Mouse (Mus musculus) lung, adult 2 months (tissue): Measurements from ENCODE around the gene Slc2a6. TPM values are rescaled to one million over a fixed set of nuclear protein-coding genes. Genes with fewer than 3 reads are reported as not detected.

ENCODE experiments used
- DNase-seq: peaks from one replicate; pipeline ENCODE4 v3.0.0; 2022
- H3K4me1 ChIP-seq: fragments of 200-500 bp; 2 replicates; pipeline ENCODE4 v1.6.1; 2011; ENCODE audit warnings: low read length; ENCODE audit not compliant: control insufficient read depth, insufficient read depth
- H3K4me3 ChIP-seq: fragments of 200-500 bp; replicated peaks from 2 replicates; pipeline ENCODE3; 2011; ENCODE audit warnings: low read depth, mild to moderate bottlenecking, control low read depth, low read length; ENCODE audit errors: extremely low read depth
- CTCF ChIP-seq: fragments of 200-500 bp; IDR thresholded peaks from 2 replicates; pipeline ENCODE4 v1.5.1; 2011; ENCODE audit warnings: mild to moderate bottlenecking, low read length, control low read depth; ENCODE audit not compliant: insufficient read depth
- POLR2A ChIP-seq: fragments of 200-500 bp; IDR thresholded peaks from 2 replicates; pipeline ENCODE4 v1.6.1; 2011; ENCODE audit warnings: low read depth, mild to moderate bottlenecking, control low read depth, low read length, borderline replicate concordance; ENCODE audit errors: extremely low read depth
- WGBS: fragments of 180-500 bp; shearing (Covaris S2); methylation state at CpG from one replicate; pipeline ENCODE4 v1.1.7; 2018; 5-methylcytosine and 5-hydroxymethylcytosine counted together
- polyA plus RNA-seq: library from polyadenylated mRNA; depleted of rRNA; stranded (reverse); fragments of >200 nt; gene quantifications from 2 replicates; pipeline ENCODE4 v1.2.3, GENCODE M21; 2012

The Slc2a6 gene
- polyA plus RNA-seq, 1 experiment: 9.5 TPM

DNA sequence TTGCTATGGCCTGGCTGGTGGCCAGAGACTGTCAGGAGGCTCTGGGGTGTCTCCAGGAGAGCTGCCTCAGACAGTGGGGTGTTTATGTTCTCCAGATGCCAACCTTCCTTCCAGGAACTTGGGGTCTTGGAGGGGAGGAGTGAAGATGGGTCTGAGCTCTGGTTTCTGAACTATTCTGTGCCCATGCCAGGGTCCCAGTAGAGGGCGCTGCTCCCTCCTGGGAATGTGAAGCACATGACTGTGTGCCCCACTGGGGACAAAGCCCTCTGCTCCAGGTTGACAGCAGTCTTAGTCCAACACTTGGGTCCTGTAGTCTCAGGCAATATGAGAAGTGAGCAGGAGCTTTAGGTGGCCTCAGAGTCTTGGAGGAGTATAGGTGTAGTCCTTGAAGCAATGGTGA is 11.5 kb upstream of the Slc2a6 start:
- TF ChIP-seq CTCF (peak; percentile 16; the same call in 1 of the 2 replicates), POLR2A (no peak)
- WGBS: 9% methylated on average over 1 of the region's 1 CpGs
- H3K4me1 ChIP-seq: no peaks in the 10 kb centered on the region
- DNase-seq: no peak
- no peak overlapping the region for H3K4me3 ChIP-seq

DNA sequence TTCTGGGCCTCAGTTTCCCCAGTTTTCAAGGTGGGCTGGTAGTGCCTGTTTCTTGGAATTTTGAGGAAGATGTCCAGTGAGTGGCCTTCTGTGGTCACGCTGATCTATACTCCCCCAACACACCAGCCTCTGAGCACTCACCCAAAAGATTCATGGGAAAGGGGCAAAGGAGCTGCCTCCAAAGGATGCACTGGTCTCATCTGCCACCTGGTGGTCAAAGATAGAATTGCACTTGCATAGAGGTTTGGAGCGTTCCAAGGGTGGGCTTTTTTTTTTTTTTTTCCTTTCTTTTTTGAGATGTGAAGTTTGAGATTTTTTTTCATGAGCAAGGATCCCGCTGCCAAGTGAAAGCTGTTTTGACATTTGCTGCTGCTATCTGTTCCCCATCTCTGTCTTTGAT is 10.8 kb upstream of the Slc2a6 start:
- H3K4me3 ChIP-seq: no peak overlapping the region
- H3K4me1 ChIP-seq: no peaks in the 10 kb centered on the region
- DNase-seq: peak; percentile 57
- 3% methylated on average over 3 of the region's 3 CpGs for WGBS
- TF ChIP-seq CTCF (peak; percentile 86), POLR2A (no peak)

DNA sequence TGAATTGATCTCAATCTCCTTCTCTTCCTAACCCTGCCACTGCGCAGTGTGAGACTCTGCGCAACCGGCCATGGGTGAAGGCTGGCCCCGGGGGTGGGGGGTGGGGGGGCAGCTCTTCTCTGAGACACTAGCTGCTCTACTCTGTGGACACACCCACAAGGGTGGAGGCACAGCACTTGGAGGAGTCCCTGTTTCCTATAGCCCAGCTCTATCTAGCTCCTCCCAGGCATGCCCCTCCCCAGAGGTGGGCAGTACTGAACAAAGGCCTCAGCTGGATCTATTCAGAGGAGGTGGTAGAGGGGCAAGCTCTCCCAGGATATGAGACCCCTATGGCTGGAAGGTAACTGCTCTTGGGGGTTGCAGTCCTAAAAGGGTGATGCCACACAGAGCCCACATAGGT is 9.2 kb upstream of the Slc2a6 start:
- no peak for TF ChIP-seq POLR2A
- no peak for TF ChIP-seq CTCF
- Histone ChIP-seq H3K4me1 (no peaks in the 10 kb centered on the region), H3K4me3 (no peak overlapping the region)
- no peak for DNase-seq
- 72% methylated on average over 4 of the region's 4 CpGs for WGBS

DNA sequence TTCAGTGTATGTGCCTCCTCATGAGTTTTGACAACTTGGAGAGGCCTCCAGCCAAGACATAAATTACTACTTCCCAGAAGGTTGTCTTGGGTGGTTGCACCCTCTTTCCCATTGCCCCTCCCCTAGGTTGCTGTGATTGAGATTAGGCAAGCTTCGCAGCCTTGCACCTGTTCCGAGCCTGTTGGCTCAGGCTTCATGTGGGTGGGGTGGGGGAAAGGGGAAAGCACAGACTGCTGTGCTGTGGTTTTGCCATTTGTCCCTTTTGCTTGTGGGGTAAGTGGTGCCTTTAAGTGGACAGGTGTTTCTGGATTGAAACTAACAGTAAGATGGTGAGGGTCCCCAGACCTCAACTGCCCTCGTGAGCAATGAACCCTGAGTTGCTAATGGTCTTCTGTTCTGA is 8.2 kb upstream of the Slc2a6 start:
- TF ChIP-seq CTCF: no peak
- TF ChIP-seq POLR2A: no peak
- Histone ChIP-seq H3K4me3 (no peak overlapping the region), H3K4me1 (no peaks in the 10 kb centered on the region)
- no peak for DNase-seq
- 70% methylated on average over 3 of the region's 3 CpGs for WGBS

DNA sequence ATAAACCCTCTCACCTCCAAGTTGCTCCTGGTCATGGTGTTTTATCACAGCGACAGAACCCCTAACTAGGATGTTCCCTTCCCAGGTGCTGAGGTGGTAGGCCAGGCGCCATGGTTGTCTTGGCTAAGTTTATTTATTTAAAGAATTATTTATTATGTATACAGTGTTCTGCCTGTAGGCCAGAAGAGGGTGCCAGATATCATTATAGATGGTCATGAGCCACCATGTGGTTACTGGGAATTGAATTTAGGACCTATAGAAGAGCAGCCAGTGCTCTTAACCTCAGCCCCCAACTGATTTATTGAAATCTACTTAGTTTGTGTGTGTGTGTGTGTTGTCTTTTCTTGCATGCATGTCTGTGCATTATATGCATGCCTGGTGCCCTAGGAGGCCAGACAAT is 4.6 kb upstream of the Slc2a6 start:
- WGBS: 55% methylated on average over 2 of the region's 2 CpGs
- TF ChIP-seq CTCF (no peak), POLR2A (no peak)
- H3K4me3 ChIP-seq: no peak overlapping the region
- no peak for DNase-seq
- peaks cover 4% of the 10 kb centered on the region; the same call in 1 of the 2 replicates for H3K4me1 ChIP-seq

DNA sequence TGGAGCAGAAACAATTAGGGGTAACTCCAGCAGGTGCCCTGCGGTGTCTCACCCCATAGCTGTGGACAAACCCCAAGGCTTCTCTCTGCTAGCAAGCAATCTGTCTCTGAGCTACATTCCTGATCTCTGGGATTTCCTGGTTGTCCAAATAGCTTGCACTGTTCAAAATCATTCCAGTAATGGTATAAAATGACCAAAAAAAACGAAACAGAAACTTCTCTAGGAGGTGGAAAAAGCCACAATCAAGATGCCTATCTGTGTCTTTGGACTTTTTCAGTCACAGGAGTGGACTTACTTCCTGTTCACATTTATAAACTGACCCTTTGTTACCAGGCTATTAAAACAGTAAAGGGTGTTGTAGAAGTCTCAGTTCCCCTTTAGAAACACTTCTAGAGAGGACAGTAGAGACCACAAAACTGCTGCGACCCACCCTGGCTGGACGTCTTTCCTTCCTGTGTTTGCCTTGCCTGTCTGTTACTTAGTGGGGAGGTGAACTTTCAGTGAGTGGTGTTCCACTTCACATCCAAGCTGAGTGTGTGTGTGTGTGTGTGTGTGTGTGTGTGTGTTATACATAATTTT is 728 bp upstream of the Slc2a6 start:
- no peak for DNase-seq
- TF ChIP-seq CTCF (no peak), POLR2A (no peak)
- H3K4me1 ChIP-seq: peaks cover 4% of the 10 kb centered on the region; the same call in 1 of the 2 replicates
- no peak overlapping the region for H3K4me3 ChIP-seq
- WGBS: 31% methylated on average over 4 of the region's 4 CpGs

DNA sequence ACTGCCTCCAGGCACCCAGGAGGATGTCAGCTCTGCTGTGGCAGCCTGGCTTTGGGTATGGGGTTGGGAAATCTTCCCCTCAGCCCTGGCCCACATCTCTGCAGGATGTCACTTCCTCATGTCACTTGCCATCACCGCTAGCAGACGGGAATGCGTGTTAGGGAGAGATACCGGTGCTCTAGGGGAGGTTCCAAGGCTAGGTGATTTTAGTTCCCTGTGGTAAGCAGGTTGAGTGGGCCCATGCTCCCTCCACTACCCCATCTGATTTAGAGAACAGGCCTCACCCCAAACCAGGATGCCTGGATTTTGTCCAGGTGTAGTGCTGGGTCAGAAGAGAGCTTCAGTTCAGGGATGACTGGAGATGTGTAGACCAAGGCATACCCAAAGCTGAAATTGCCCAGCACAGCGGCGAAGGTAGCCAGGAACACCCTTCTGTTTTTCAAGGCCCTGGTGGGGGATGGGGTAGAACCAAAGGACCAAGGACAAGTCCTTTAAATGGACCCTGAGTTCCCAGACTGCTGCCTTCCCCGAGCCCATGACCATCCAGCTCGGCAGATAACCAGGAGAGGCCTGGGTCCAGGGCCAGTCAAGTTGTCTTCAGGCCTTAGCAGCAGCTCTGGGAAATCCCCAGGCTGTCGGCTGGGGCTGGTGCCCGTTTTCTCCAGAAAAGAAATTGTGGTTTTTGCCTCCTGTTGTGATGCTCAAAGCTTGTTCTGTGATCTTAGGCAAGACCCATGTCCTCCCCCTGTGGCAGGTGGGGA is 761 bp downstream of the Slc2a6 start:
- no peak overlapping the region for H3K4me3 ChIP-seq
- no peak for TF ChIP-seq POLR2A
- TF ChIP-seq CTCF: no peak
- H3K4me1 ChIP-seq: peaks cover 4% of the 10 kb centered on the region; the same call in 1 of the 2 replicates
- no peak for DNase-seq
- WGBS: 70% methylated on average over 10 of the region's 10 CpGs

DNA sequence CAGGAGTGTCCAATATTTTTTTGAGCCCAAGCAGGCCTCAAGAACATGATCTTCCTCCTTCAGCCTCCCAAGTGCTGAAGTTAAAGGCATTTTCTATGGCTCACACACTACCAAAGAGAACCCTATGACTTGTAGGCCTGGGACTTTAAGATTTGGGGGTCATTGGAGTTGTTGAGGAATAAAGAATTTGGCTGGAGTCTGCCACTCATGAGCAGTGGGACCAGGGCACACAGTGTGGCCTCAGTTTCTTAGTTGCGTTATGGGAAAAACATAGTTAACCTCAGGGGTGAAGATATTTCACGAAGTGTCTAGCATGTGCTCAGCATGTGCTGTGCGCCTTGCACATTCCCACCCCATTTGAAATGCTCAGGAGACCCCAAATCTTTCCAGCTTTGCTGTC is 1.5 kb downstream of the Slc2a6 start:
- Histone ChIP-seq H3K4me3 (no peak overlapping the region), H3K4me1 (peaks cover 4% of the 10 kb centered on the region; the same call in 1 of the 2 replicates)
- no peak for DNase-seq
- WGBS: 93% methylated on average over 3 of the region's 3 CpGs
- TF ChIP-seq POLR2A: no peak
- no peak for TF ChIP-seq CTCF

DNA sequence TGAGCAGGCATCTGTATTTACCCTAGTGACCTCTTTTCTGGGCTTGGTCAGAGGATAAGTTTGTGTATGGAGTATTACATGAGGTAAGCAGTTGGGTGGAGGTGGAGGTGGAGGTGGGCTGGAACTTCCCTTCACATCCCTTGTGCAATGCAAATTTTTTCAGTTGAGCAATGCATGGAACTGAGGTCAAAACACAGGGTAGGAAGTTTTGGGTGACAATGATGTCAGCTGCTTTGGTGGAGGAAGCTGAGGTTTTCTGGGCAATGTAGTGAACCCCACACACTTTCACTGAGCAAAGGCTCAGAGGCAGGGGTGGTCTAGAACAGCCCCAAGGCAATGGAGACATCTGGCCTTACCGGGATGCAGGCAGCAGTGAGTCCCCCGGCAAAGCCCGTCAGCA is 2.3 kb downstream of the Slc2a6 start:
- 77% methylated on average over 3 of the region's 3 CpGs for WGBS
- TF ChIP-seq POLR2A (no peak), CTCF (no peak)
- no peak for DNase-seq

DNA sequence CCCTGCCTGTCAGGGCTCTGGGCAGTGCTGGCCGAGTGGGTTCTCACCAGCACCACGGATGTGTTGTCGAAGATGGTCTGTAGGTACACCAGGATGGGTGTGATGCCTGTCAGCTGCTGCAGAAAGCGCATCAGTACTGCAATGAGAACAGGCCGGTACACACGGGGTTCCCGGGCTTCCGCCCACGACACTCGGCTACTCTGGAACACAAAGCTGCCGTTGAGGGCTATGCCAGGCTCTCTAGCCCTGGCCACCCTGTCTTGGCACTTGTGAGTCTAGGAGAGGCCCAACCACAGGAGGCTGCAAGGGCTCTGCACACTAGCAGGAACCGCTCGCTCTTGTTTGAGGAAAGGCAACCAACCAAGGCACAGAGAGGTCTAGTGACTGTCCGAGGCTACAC is 3.7 kb downstream of the Slc2a6 start:
- 72% methylated on average over 14 of the region's 14 CpGs for WGBS
- TF ChIP-seq POLR2A: no peak
- TF ChIP-seq CTCF: no peak
- no peak for DNase-seq
- Histone ChIP-seq H3K4me3 (no peak overlapping the region), H3K4me1 (peaks cover 4% of the 10 kb centered on the region; the same call in 1 of the 2 replicates)

More for the DNA sequence above, 2.3 kb downstream of the Slc2a6 start:
- H3K4me1 ChIP-seq: peaks cover 4% of the 10 kb centered on the region; the same call in 1 of the 2 replicates
- H3K4me3 ChIP-seq: no peak overlapping the region
